In genomic region chr7:98322415-98322814, GRCm38 (mm10) we compare ENCODE assay signal across 30 mouse cellular contexts. TPM values are rescaled to one million over a fixed set of nuclear protein-coding genes. Genes with fewer than 3 reads are reported as not detected.
DNase-seq lines count a peak whose midpoint lies in the region; ATAC-seq lines count a peak whose summit lies in the region.
"Had no signal": no experiment of that assay in that cellular context is flagged by ENCODE, and none has a peak within 500 bp of the region (broad histone marks: within the 10 kb centered on the region; RNA-seq: fewer than 3 reads in every experiment).

No protein-coding gene starts in this region.

- H3K27ac ChIP-seq in heart, embryonic 10.5 days = no peak overlapping the region
- H3K27ac ChIP-seq: hindbrain, embryonic 10.5 days; limb, embryonic 10.5 days; limb, embryonic 15.5 days; liver, embryonic 13.5 days; midbrain, embryonic 12.5 days; stomach, embryonic 15.5 days had no signal

- H3K9me3 ChIP-seq in heart, embryonic 10.5 days = no peaks in the 10 kb centered on the region
- H3K9me3 ChIP-seq: forebrain, embryonic 13.5 days; hindbrain, embryonic 10.5 days; hindbrain, embryonic 15.5 days; limb, embryonic 10.5 days; limb, embryonic 15.5 days; liver, embryonic 13.5 days; megakaryocyte, embryonic 14.5 days; midbrain, embryonic 12.5 days; stomach, embryonic 15.5 days had no signal

- DNase-seq in heart, adult 11 months = peak; percentile 95
- no peak for DNase-seq in heart, embryonic 10.5 days (ENCODE audit: low spot score)
- DNase-seq in lung, postnatal 36 days = peak; percentile 43
- DNase-seq in lung, adult 18-20 months = no peak
- no peak for DNase-seq in urinary bladder, adult 18-20 months (ENCODE audit: low spot score in 2 of 2)
- no peak for DNase-seq in frontal cortex, postnatal 25 days (ENCODE audit: low spot score in 2 of 2)
- DNase-seq: adrenal gland, postnatal 10 days; cerebellum, adult 2 months; cerebellum, postnatal 14 days; gastrocnemius, postnatal 36 days; heart, postnatal 14 days; kidney, adult 2 months; kidney, postnatal 36 days; liver, embryonic 13.5 days; lung, adult 2 months; lung, postnatal 10 days; retina, postnatal 1 day; right cerebral cortex, postnatal 14 days had no signal

- WGBS in heart, embryonic 10.5 days = 65% methylated on average over 3 of the region's 3 CpGs

- peaks cover 10% of the 10 kb centered on the region; the same call in 1 of the 2 replicates for H3K4me1 ChIP-seq in heart, embryonic 10.5 days
- H3K4me1 ChIP-seq: limb, embryonic 10.5 days; stomach, embryonic 15.5 days had no signal

- H3K4me3 ChIP-seq in heart, embryonic 10.5 days = no peak overlapping the region
- H3K4me3 ChIP-seq: forebrain, embryonic 13.5 days; hindbrain, embryonic 10.5 days; hindbrain, embryonic 15.5 days; limb, embryonic 10.5 days; limb, embryonic 15.5 days; liver, embryonic 13.5 days; megakaryocyte, embryonic 14.5 days; midbrain, embryonic 12.5 days; stomach, embryonic 15.5 days had no signal

- H3K27me3 ChIP-seq in heart, embryonic 10.5 days (ENCODE audit: insufficient read depth, poor library complexity, severe bottlenecking) = no peaks in the 10 kb centered on the region
- H3K27me3 ChIP-seq: hindbrain, embryonic 15.5 days; limb, embryonic 15.5 days; liver, embryonic 13.5 days; midbrain, embryonic 12.5 days; Patski; stomach, embryonic 15.5 days had no signal

- no peaks in the 10 kb centered on the region for H3K36me3 ChIP-seq in heart, embryonic 10.5 days
- H3K36me3 ChIP-seq: hindbrain, embryonic 10.5 days; hindbrain, embryonic 15.5 days; limb, embryonic 10.5 days; limb, embryonic 15.5 days; liver, embryonic 13.5 days; midbrain, embryonic 12.5 days; stomach, embryonic 15.5 days had no signal

- peak; percentile 67 for ATAC-seq in megakaryocyte, adult 5-6 weeks (ENCODE audit: poor library complexity, severe bottlenecking)
- ATAC-seq in frontal cortex, adult (ENCODE audit: low TSS enrichment) = no peak
- ATAC-seq: forebrain, embryonic 13.5 days; inflammation-experienced regulatory T-cells, adult 6 months; Patski had no signal

RNA-seq across cellular contexts. Expression of gene Acer3, which starts 1.4 kb away (rescaled TPM):
- 25.7 and 32.7 TPM in 2 replicates for polyA plus RNA-seq in heart, embryonic 10.5 days (2016; fragmentation: Nextera tagmentation; extraction: Ambion mirVana)
- 98.2 and 107 TPM in 2 replicates for total RNA-seq in megakaryocyte, adult 5-6 weeks (2015)
- total RNA-seq in megakaryocyte, adult 5-6 weeks (2017) = 84.2 and 85.4 TPM in 2 replicates

RNA-seq across cellular contexts. Expression of gene Tsku, which starts 38.7 kb away (rescaled TPM):
- 5.6 and 5.7 TPM in 2 replicates for polyA plus RNA-seq in heart, embryonic 10.5 days (2016; fragmentation: Nextera tagmentation; extraction: Ambion mirVana)
- total RNA-seq in megakaryocyte, adult 5-6 weeks (2015) = not detected in 2 replicates
- total RNA-seq in megakaryocyte, adult 5-6 weeks (2017) = 0.07 and 0.37 TPM in 2 replicates
- polyA plus RNA-seq: inflammation-experienced regulatory T-cells, adult 6 months had no signal

Comparison
In these comparisons a context has a peak if more than half of its experiments do, and no peak if none do; other contexts are left out.
1. DNase-seq: peak in heart, adult 11 months (single experiment) and lung, postnatal 36 days (single experiment); none in heart, embryonic 10.5 days (single experiment), lung, adult 18-20 months (0 of 2), urinary bladder, adult 18-20 months (0 of 2) and frontal cortex, postnatal 25 days (0 of 2).